Mouse (Mus musculus) limb, embryonic 12.5 days (tissue): ENCODE measurements at regions not wholly inside any gene's neighbourhood (a gene's known extent, or its start where the extent isn't known, plus 50 kb on each side); places are given as distances from the start of the nearest gene placed in this dataset.

Source experiments
- ATAC-seq: fragments of 200-750 bp; cut with Nextera tagmentation; 2 replicates; pipeline ENCODE4 v1.8.0; 2017; ENCODE audit warnings: low read depth, moderate TSS enrichment; ENCODE audit not compliant: insufficient number of reproducible peaks, insufficient read depth, low FRiP score, low TSS enrichment
- H3K27ac ChIP-seq: fragments of 300-500 bp; sonication (generic); 2 replicates; pipeline ENCODE4 v1.5.1; 2016; ENCODE audit warnings: mild to moderate bottlenecking, moderate library complexity
- H3K27me3 ChIP-seq: fragments of 300-500 bp; sonication (generic); 2 replicates; pipeline ENCODE4 v1.6.1; 2016; ENCODE audit warnings: mild to moderate bottlenecking, moderate library complexity
- H3K36me3 ChIP-seq: fragments of 300-500 bp; sonication (generic); 2 replicates; pipeline ENCODE4 v1.6.1; 2016; ENCODE audit warnings: mild to moderate bottlenecking, moderate library complexity
- H3K4me1 ChIP-seq: fragments of 300-500 bp; sonication (generic); replicated peaks from 2 replicates; pipeline ENCODE4 v1.6.1; 2016
- H3K4me2 ChIP-seq: fragments of 300-500 bp; sonication (generic); 2 replicates; pipeline ENCODE4 v1.6.1; 2016; ENCODE audit warnings: mild to moderate bottlenecking, moderate library complexity
- H3K4me3 ChIP-seq: fragments of 300-500 bp; sonication (generic); replicated peaks from 2 replicates; pipeline ENCODE4 v1.5.1; 2016; ENCODE audit warnings: mild to moderate bottlenecking
- H3K9ac ChIP-seq: fragments of 300-500 bp; sonication (generic); replicated peaks from 2 replicates; pipeline ENCODE4 v1.6.1; 2016; ENCODE audit warnings: mild to moderate bottlenecking, moderate library complexity
- H3K9me3 ChIP-seq: fragments of 300-500 bp; sonication (generic); 2 replicates; pipeline ENCODE4 v1.6.1; 2016; ENCODE audit warnings: mild to moderate bottlenecking, moderate library complexity
- WGBS: fragments of 180-500 bp; shearing (Covaris S2); methylation state at CpG from one replicate; pipeline ENCODE4 v1.1.7; 2016; 5-methylcytosine and 5-hydroxymethylcytosine counted together

DNA sequence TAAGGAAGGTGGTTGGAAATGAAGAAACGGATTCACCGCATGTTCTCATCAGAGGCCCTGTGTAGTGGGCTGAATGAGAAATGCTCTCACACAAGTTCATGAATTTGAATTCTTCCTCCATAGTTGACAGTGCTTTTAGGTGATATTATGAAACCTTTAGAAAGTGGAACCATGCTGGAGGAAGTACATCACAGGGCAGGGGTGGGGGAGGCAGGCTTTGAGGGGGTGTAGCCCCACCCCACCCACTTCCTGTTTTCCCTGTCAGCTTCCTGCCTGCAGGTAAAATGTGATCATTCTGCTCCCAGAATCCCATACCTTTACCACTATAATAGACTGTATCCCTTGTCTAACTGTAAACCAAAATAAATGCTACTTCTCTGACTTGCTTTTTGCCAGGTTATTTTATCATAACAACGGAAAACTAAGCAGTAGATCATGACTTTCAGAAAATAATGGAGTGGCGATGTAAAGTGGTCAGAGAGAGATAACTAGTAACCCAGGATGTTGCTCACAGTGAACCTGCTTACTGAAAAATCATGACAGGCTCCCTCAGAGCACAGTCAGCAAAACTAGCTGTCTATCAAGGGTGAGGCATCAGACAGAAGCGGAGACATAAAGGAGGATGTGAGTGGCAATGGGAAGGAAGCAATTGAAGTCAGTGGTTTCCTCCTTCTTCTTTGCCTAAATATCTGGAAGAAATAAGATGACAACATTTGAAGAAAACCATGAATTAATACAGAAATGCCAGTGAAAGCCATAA is 230.2 kb downstream of the Rnf144a start:
- no peak for ATAC-seq
- H3K36me3 ChIP-seq, result no peaks in the 10 kb centered on the region
- H3K27me3 ChIP-seq, result no peaks in the 10 kb centered on the region
- H3K4me1 ChIP-seq, result no peaks in the 10 kb centered on the region
- 91% methylated on average over 5 of the region's 5 CpGs for WGBS
- H3K9me3 ChIP-seq, result no peaks in the 10 kb centered on the region
- H3K27ac ChIP-seq, result no peak overlapping the region
- no peak overlapping the region for H3K4me3 ChIP-seq
- H3K9ac ChIP-seq, result no peak overlapping the region
- H3K4me2 ChIP-seq, result no peak overlapping the region

- WGBS, result 88% methylated on average over 2 of the region's 2 CpGs
- ATAC-seq, result no peak
- H3K27ac ChIP-seq, result no peak overlapping the region
- no peak overlapping the region for H3K9ac ChIP-seq
- no peak overlapping the region for H3K4me2 ChIP-seq
- H3K4me3 ChIP-seq, result no peak overlapping the region
- H3K27me3 ChIP-seq, result no peaks in the 10 kb centered on the region
- no peaks in the 10 kb centered on the region for H3K4me1 ChIP-seq
- no peaks in the 10 kb centered on the region for H3K9me3 ChIP-seq
- H3K36me3 ChIP-seq, result no peaks in the 10 kb centered on the region
These were observed 232.0 kb downstream of the Rnf144a start for GRCm38 (mm10) chr12:26183021-26183420.

GRCm38 (mm10) chr12:26180846-26181245 is 234.2 kb downstream of the Rnf144a start:
- Histone ChIP-seq H3K27ac (no peak overlapping the region), H3K4me1 (peaks cover 5% of the 10 kb centered on the region; the same call in 1 of the 2 replicates), H3K27me3 (no peaks in the 10 kb centered on the region), H3K4me2 (no peak overlapping the region), H3K9me3 (no peaks in the 10 kb centered on the region), H3K36me3 (no peaks in the 10 kb centered on the region), H3K4me3 (no peak overlapping the region), H3K9ac (no peak overlapping the region)
- no peak for ATAC-seq
- 83% methylated on average over 7 of the region's 7 CpGs for WGBS

DNA sequence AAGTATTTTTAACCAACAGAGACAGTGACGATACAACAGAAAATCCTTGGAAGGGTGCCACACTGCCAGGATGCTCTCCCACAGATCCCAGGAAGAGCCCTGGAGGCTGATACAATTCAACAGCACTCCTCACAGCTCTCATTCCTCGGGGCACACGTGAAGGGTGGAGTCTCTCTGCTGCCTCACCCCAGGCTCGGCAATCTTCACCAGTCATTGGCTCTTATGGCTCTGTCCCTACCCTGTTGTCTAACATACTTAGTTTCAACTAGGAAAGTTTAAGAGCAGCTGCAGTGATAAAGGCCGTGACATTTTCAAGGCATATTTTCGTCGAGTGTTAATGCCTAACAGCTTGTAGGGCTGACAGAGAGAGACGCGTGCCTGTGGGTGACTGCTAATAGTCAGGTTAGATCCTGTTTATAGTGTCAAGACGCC is 238.8 kb downstream of the Rnf144a start:
- Histone ChIP-seq H3K27me3 (no peaks in the 10 kb centered on the region), H3K4me1 (peaks cover 5% of the 10 kb centered on the region; the same call in 1 of the 2 replicates), H3K36me3 (no peaks in the 10 kb centered on the region), H3K4me2 (no peak overlapping the region), H3K9me3 (no peaks in the 10 kb centered on the region), H3K4me3 (no peak overlapping the region), H3K27ac (no peak overlapping the region), H3K9ac (no peak overlapping the region)
- no peak for ATAC-seq
- 34% methylated on average over 10 of the region's 10 CpGs for WGBS

DNA sequence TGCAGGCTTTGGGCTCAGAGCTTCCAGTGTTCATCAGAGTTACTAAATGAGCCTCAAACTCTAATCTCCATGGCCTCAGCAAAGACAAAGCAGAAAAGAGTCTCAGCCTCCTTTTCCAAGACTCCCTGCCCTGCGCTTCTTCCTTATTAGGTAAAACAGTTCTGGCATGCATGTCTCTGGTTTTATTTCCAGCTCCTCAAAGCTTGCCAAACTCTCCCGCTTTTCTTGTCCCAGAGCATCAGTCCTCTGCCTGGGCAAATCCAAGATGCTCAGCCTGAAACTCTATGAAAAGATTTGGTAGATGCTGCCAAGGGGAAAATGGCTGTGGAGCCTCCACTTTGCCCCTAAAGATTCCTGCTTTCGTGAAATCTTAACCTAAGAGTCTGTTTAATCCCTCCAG is 251.6 kb downstream of the Rnf144a start:
- Histone ChIP-seq H3K4me1 (no peaks in the 10 kb centered on the region), H3K4me3 (no peak overlapping the region), H3K9ac (no peak overlapping the region), H3K9me3 (no peaks in the 10 kb centered on the region), H3K27me3 (no peaks in the 10 kb centered on the region), H3K36me3 (no peaks in the 10 kb centered on the region), H3K4me2 (no peak overlapping the region), H3K27ac (no peak overlapping the region)
- WGBS, result 72% methylated on average over 3 of the region's 3 CpGs
- ATAC-seq, result no peak

- ATAC-seq, result no peak
- Histone ChIP-seq H3K36me3 (no peaks in the 10 kb centered on the region), H3K4me3 (no peak overlapping the region), H3K9ac (no peak overlapping the region), H3K9me3 (no peaks in the 10 kb centered on the region), H3K4me1 (no peaks in the 10 kb centered on the region), H3K27me3 (no peaks in the 10 kb centered on the region), H3K27ac (no peak overlapping the region), H3K4me2 (no peak overlapping the region)
- WGBS, result 88% methylated on average over 11 of the region's 11 CpGs
These were observed 254.0 kb downstream of the Rnf144a start for GRCm38 (mm10) chr12:26160861-26161615.

DNA sequence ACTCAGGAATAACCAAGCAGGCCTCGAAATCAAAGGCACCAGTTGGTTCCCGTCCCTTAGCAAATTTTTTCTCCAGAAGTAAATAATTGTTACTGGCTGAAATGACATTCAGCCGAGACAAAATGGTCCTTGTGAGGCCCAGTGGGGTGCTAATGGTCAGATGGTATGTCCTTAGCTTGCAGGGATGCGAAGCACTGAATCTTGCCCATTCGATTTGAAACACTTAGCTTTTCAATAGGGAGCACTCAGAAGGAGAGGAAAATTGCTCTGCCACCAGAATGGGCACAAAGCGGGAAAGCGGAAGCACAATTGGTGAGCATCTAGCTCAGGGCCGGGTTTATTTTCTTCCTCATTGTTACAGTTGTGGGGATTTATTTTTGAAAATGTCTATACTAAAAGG is 262.1 kb downstream of the Rnf144a start:
- no peaks in the 10 kb centered on the region for H3K4me1 ChIP-seq
- WGBS, result 66% methylated on average over 8 of the region's 8 CpGs
- no peaks in the 10 kb centered on the region for H3K27me3 ChIP-seq
- no peaks in the 10 kb centered on the region for H3K9me3 ChIP-seq
- no peak overlapping the region for H3K4me3 ChIP-seq
- H3K27ac ChIP-seq, result no peak overlapping the region
- H3K4me2 ChIP-seq, result no peak overlapping the region
- H3K9ac ChIP-seq, result no peak overlapping the region
- no peak for ATAC-seq
- H3K36me3 ChIP-seq, result no peaks in the 10 kb centered on the region

DNA sequence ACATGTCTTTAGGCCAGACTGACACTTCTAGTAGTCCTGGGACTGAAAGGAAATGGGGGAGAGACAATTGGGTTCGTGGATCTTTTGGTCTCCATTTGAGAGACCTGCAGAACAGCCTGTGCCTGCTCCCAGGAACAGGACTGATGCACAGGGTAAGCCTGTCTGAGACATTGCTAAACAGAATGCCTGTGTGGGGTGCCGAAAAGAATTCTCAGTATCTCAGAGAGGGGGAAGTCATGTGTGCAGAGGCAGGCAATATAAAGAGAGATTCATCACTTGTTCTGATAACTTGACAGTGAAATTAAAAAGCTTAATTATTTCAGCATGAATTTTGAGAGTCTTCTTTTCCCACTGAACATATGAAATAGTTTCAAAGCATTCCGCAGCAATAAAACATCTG is 268.7 kb downstream of the Rnf144a start:
- WGBS, result 78% methylated on average over 3 of the region's 3 CpGs
- Histone ChIP-seq H3K4me1 (no peaks in the 10 kb centered on the region), H3K27ac (no peak overlapping the region), H3K9me3 (no peaks in the 10 kb centered on the region), H3K27me3 (no peaks in the 10 kb centered on the region), H3K4me2 (no peak overlapping the region), H3K9ac (no peak overlapping the region), H3K36me3 (no peaks in the 10 kb centered on the region), H3K4me3 (no peak overlapping the region)
- no peak for ATAC-seq

DNA sequence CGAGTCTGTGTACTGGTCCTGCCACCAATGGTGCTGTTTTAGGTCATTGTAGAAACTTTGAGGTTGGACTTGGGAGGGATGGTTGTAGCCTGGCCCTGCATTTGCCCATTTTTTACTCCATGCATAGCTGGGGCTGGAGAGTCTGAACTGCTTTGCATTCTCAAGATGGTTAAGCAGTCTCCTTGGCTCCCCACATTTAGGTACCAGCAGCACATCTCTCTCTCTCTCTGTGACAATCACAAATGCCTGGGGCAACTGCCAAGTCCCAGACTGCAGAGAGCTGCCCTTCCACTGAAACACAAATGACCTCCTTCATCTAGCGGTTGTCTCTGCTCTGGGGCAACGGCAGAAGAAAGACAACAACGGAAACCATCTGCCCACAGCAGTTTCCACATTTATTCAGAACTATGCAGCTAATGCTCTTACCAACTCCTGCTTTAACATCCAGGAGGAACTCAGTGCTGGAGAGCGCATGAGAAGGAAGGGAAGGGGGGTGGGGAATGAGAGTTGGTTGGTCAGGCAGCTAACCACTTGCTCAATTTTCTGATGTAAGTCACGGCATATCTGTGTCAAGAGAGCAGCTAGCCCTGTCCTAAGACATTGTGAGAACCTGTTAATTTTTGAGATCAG is 269.9 kb downstream of the Rnf144a start:
- H3K9me3 ChIP-seq, result no peaks in the 10 kb centered on the region
- H3K27ac ChIP-seq, result no peak overlapping the region
- H3K27me3 ChIP-seq, result no peaks in the 10 kb centered on the region
- WGBS, result 67% methylated on average over 6 of the region's 6 CpGs
- no peak overlapping the region for H3K9ac ChIP-seq
- no peaks in the 10 kb centered on the region for H3K4me1 ChIP-seq
- H3K4me3 ChIP-seq, result no peak overlapping the region
- ATAC-seq, result no peak
- no peaks in the 10 kb centered on the region for H3K36me3 ChIP-seq
- H3K4me2 ChIP-seq, result no peak overlapping the region

GRCm38 (mm10) chr12:26144616-26145015 is 270.4 kb downstream of the Rnf144a start:
- no peak overlapping the region for H3K4me2 ChIP-seq
- H3K27ac ChIP-seq, result no peak overlapping the region
- H3K27me3 ChIP-seq, result no peaks in the 10 kb centered on the region
- H3K4me3 ChIP-seq, result no peak overlapping the region
- ATAC-seq, result no peak
- no peaks in the 10 kb centered on the region for H3K4me1 ChIP-seq
- 70% methylated on average over 3 of the region's 3 CpGs for WGBS
- no peaks in the 10 kb centered on the region for H3K36me3 ChIP-seq
- H3K9me3 ChIP-seq, result no peaks in the 10 kb centered on the region
- no peak overlapping the region for H3K9ac ChIP-seq

DNA sequence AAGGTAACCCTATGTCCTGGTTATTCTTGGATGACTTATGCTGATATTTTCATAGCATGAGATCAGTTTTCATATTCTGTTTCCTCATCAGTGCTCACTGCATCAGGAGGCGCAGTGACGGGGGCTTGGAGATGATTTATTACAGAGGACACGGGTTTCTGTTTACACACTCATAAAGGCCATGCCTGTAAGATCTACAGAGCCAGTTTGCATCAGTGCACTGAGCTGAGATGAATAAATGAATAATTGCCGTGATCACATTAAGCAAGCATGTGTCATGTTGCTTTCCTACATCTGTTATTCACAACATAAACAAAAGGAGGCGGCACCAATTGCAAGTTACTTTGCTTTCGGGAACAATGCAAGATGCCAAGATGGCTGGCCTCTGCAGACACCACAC is 271.6 kb downstream of the Rnf144a start:
- Histone ChIP-seq H3K36me3 (no peaks in the 10 kb centered on the region), H3K4me2 (no peak overlapping the region), H3K27ac (no peak overlapping the region), H3K4me1 (no peaks in the 10 kb centered on the region), H3K4me3 (no peak overlapping the region), H3K9me3 (no peaks in the 10 kb centered on the region), H3K27me3 (no peaks in the 10 kb centered on the region), H3K9ac (no peak overlapping the region)
- no peak for ATAC-seq
- 62% methylated on average over 6 of the region's 6 CpGs for WGBS
